Mouse (Mus musculus) neural tube, embryonic 14.5 days (tissue): ENCODE results near the gene Ulk2. TPM values are rescaled to one million over a fixed set of nuclear protein-coding genes. Genes with fewer than 3 reads are reported as not detected.
"Not testable (repeated sequence)": the region's sequence is repeated elsewhere in the genome, so short reads cannot be mapped to it uniquely, and the experiment has no call there.

Experiments used
- ATAC-seq: fragments of 200-750 bp; cut with Nextera tagmentation; 2 replicates; pipeline ENCODE4 v1.8.0; 2017; ENCODE audit warnings: low read depth, mild to moderate bottlenecking, moderate TSS enrichment, moderate library complexity
- H3K27ac ChIP-seq: fragments of 300-500 bp; sonication (generic); 2 replicates; pipeline ENCODE4 v1.5.1; 2014; ENCODE audit warnings: low read depth, mild to moderate bottlenecking, control low read depth, low read length, moderate library complexity, mixed read lengths
- H3K27me3 ChIP-seq: fragments of 300-500 bp; sonication (generic); 2 replicates; pipeline ENCODE4 v1.6.1; 2014; ENCODE audit warnings: low read length; ENCODE audit not compliant: control insufficient read depth, insufficient read depth
- H3K36me3 ChIP-seq: fragments of 300-500 bp; sonication (generic); 2 replicates; pipeline ENCODE4 v1.6.1; 2014; ENCODE audit warnings: low read length, mixed read lengths; ENCODE audit not compliant: control insufficient read depth, insufficient read depth
- H3K4me1 ChIP-seq: fragments of 300-500 bp; sonication (generic); 2 replicates; pipeline ENCODE4 v1.6.1; 2014; ENCODE audit warnings: low read length; ENCODE audit not compliant: control insufficient read depth, insufficient read depth
- H3K4me2 ChIP-seq: fragments of 300-500 bp; sonication (generic); 2 replicates; pipeline ENCODE4 v1.6.1; 2014; ENCODE audit warnings: mild to moderate bottlenecking, low read depth, low read length, control low read depth
- H3K4me3 ChIP-seq: fragments of 300-500 bp; sonication (generic); 2 replicates; pipeline ENCODE4 v1.5.1; 2014; ENCODE audit warnings: low read depth, low read length, control low read depth, mixed read lengths
- H3K9ac ChIP-seq: fragments of 300-500 bp; sonication (generic); replicated peaks from 2 replicates; pipeline ENCODE4 v1.6.1; 2014; ENCODE audit warnings: low read depth, mild to moderate bottlenecking, control low read depth, low read length, mixed read lengths
- H3K9me3 ChIP-seq: fragments of 300-500 bp; sonication (generic); 2 replicates; pipeline ENCODE4 v1.6.1; 2016; ENCODE audit warnings: low read length; ENCODE audit not compliant: control insufficient read depth
- WGBS: fragments of 180-500 bp; shearing (Covaris S2); extraction: QIAGEN DNeasy Blood & Tissue Kit; methylation state at CpG from one replicate; pipeline ENCODE4 v1.1.7; 2014; 5-methylcytosine and 5-hydroxymethylcytosine counted together
- polyA plus RNA-seq: library from polyadenylated mRNA; unstranded; fragments of >200 nt; fragmentation: Nextera tagmentation; extraction: Ambion mirVana; gene quantifications from 2 replicates; pipeline ENCODE4 v1.2.1, GENCODE M21; 2014

Gene Ulk2
- polyA plus RNA-seq, 1 experiment from 2014 or later, result 52.0 TPM

DNA sequence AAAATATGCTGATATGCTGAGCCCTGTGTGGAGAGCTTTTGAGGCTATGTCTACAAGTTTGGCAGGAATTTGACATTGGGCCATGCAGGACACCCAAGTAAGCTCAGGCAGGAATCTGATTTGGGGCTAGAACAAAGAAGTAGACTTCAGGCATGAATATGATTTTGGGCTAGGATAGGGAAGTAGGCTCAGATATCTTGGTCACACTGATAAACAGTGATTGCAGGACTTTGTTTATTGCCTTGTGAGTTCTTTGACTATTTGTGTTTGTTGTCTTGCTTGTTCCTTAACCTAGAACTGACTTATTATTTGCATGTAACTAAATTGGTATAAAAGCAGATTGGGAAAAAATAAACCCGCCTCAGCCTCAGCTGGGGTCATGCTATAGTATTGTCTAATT, 66.3 kb downstream of the Ulk2 start:
- Histone ChIP-seq H3K9me3 (no peaks in the 10 kb centered on the region), H3K4me2 (no peak overlapping the region), H3K27ac (no peak overlapping the region), H3K9ac (no peak overlapping the region), H3K27me3 (no peaks in the 10 kb centered on the region), H3K36me3 (peaks cover 35% of the 10 kb centered on the region; the same call in 1 of the 2 replicates), H3K4me1 (no peaks in the 10 kb centered on the region), H3K4me3 (no peak overlapping the region)
- ATAC-seq, result no peak
- 95% methylated on average over 1 of the region's 1 CpGs for WGBS

DNA sequence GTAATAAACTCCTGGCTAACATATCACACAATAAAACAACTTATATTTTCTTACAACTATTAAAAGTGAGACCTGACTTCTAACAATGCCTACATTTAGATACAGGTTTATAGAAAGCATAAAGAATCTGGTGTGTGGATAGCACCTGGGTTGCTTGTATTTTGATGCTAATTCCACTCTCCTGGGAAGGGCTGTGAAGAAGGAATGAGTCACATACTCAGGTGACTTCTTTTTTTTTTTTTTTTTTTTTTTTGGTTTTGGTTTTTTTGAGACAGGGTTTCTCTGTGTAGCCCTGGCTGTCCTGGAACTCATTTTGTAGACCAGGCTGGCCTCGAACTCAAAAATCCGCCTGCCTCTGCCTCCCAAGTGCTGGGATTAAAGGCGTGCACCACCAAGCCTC, 72.3 kb downstream of the Ulk2 start:
- H3K4me2 ChIP-seq, ATAC-seq, H3K27me3 ChIP-seq, H3K9ac ChIP-seq, H3K27ac ChIP-seq, H3K9me3 ChIP-seq, H3K4me3 ChIP-seq, H3K4me1 ChIP-seq: not testable (repeated sequence)
- H3K36me3 ChIP-seq, result peaks cover 55% of the 10 kb centered on the region
- WGBS, result 93% methylated on average over 3 of the region's 3 CpGs

DNA sequence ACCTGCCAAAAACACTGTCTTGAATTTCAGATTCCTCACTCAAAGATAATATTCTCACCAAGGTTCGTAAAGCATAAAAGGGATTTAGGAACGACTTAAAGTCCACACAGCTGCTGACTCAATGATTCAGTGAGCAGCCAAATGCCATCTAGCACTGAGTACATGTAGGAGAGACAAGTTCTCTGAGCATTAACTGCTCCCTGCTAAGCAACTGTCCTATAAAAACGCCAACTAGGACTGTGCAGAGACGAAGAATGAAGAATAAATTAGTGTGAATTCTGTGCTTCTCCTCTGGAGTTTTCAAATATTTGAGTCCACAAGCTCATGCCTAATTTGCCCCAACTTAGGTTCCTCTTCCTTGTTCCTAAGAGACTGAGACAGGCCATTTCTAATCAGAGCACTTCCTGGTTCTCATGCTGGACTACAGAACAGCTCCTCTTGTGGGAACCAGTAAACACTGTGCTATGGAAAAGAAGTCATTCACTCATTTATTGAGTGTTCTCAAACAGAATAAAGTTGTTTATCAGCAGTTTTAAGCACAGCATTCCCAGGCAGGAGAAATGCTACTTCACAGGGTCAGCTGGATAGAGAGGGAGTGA, 80.2 kb downstream of the Ulk2 start:
- Histone ChIP-seq H3K9ac (no peak overlapping the region), H3K4me2 (no peak overlapping the region), H3K36me3 (peaks cover 26% of the 10 kb centered on the region), H3K9me3 (no peaks in the 10 kb centered on the region), H3K4me1 (no peaks in the 10 kb centered on the region), H3K4me3 (no peak overlapping the region), H3K27me3 (no peaks in the 10 kb centered on the region), H3K27ac (no peak overlapping the region)
- 82% methylated on average over 4 of the region's 4 CpGs for WGBS
- ATAC-seq, result no peak

DNA sequence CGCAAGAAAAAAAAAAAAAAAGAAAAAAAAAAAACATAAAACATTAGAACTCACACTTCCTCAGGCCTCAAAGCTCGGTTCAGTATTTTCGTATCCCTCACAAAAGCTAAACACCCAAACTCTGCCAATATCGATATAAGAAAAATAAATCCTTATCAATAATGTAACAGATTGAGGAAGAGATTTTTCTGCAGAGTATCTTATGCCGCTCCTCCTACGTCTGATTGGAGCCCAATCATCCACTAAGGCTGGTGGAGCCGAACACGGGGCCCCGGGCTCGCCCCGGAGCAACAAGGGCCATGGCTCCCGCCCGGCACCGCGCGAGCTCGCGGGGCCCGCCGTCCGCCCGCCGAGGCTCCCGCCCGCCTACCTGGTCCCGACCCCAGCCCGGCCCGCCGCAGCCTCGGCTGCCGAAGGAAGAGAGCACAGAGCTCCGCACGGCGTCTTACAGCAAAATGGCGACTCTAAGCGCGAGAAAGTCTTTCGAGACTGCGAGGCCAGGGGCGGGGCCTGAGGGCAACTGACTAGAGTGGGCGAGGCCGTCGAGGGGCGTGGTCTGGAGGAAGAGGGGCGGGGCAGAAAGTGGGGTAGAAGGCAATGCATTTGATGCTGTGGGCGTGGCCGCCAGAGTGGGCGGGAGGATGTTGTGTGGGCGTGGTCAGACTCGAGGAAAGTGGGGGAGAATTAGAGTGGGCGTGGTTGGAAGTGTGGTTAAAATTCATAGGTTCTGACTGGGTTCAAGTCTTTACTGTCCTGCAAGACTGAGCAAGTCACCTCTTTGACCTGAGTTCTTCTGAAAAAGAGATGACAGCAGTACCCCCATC, 93.1 kb downstream of the Ulk2 start, which contains the start of gene Prpsap2:
Gene Prpsap2, minus strand, starts transcription at position 505 of the 824 bp plus-strand sequence.
- WGBS, result under 1% methylated on average over 44 of the region's 51 CpGs
- Histone ChIP-seq H3K27me3 (no peaks in the 10 kb centered on the region), H3K36me3 (no peaks in the 10 kb centered on the region), H3K9me3 (no peaks in the 10 kb centered on the region), H3K4me2 (peak within 1 kb of the TSS; percentile 78), H3K4me1 (peaks cover 5% of the 10 kb centered on the region), H3K4me3 (peak within 1 kb of the TSS; percentile 51), H3K27ac (peak within 1 kb of the TSS; percentile 88), H3K9ac (peak within 1 kb of the TSS; percentile 69)
- ATAC-seq, result peak; percentile 95

DNA sequence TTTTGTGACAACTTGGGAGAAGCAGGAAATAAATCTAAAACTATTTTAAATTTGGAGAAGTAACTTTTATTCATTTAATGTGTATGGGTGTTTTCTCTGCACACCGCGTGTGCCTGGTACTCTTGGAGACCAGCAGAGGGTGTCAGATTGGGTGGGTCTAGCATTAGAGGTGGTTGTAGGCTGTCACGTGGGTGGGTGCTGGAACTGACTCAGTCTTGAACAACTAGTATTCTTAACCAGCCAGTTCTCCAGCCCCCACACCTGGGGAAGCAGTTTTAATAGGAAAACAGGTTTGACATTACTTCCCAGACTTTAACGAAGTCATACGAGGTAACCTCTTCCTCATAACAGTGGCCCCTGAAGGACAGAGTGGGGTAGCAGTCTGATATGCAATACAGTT, 94.4 kb downstream of the Ulk2 start:
- no peaks in the 10 kb centered on the region for H3K9me3 ChIP-seq
- H3K4me2 ChIP-seq, result peak overlapping the region; percentile 78
- no peak for ATAC-seq
- no peak overlapping the region for H3K27ac ChIP-seq
- peaks cover 5% of the 10 kb centered on the region for H3K4me1 ChIP-seq
- no peaks in the 10 kb centered on the region for H3K27me3 ChIP-seq
- H3K9ac ChIP-seq, result no peak overlapping the region
- 78% methylated on average over 5 of the region's 5 CpGs for WGBS
- peak overlapping the region; percentile 51 for H3K4me3 ChIP-seq
- H3K36me3 ChIP-seq, result peaks cover 3% of the 10 kb centered on the region; the same call in 1 of the 2 replicates

DNA sequence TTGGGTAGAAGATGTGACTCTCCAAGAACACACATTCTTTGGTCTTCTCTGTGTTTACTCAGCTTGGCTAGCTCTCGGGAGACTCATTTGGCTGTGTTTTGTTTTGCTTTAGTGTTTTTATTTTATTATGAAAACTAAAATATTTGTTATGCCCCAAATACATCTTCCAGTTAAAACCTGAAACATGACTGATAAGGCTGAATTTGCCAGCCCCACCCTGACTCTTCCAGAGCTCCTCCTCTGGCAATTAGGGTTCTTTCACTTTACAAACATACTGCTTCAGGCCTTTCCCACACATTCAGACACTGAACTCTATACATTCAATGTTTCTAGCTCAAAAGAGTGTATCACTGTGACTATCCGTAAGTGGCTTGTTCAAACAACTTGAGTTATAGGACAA, 97.7 kb downstream of the Ulk2 start:
- H3K9me3 ChIP-seq, result no peaks in the 10 kb centered on the region
- 85% methylated on average over 2 of the region's 2 CpGs for WGBS
- peaks cover 26% of the 10 kb centered on the region for H3K36me3 ChIP-seq
- peaks cover 5% of the 10 kb centered on the region for H3K4me1 ChIP-seq
- H3K4me2 ChIP-seq, result no peak overlapping the region
- no peak for ATAC-seq
- no peaks in the 10 kb centered on the region for H3K27me3 ChIP-seq
- no peak overlapping the region for H3K27ac ChIP-seq
- no peak overlapping the region for H3K4me3 ChIP-seq
- no peak overlapping the region for H3K9ac ChIP-seq

DNA sequence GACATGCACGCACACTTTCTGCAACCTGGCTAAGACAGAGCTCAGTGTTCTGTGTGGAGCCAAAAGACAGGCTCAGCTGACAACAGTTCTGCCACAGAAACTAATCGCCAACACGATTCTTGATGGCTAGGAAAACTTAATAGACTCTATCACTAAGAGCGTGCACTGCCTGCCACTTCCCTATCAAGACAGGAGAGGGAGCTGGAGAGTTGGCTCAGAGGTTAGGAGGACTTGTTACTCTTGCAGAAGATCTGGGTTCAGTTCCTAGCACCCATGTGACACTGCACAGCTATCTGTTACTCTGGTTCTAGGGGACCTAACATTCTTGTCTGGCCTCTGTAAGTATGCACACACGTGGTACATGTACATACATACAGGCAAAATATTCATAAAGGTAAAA, 103.3 kb downstream of the Ulk2 start:
- no peak overlapping the region for H3K4me3 ChIP-seq
- H3K9me3 ChIP-seq, result no peaks in the 10 kb centered on the region
- H3K4me2 ChIP-seq, result no peak overlapping the region
- no peak for ATAC-seq
- WGBS, result 77% methylated on average over 5 of the region's 5 CpGs
- no peak overlapping the region for H3K9ac ChIP-seq
- no peaks in the 10 kb centered on the region for H3K4me1 ChIP-seq
- H3K36me3 ChIP-seq, result peaks cover 42% of the 10 kb centered on the region
- no peaks in the 10 kb centered on the region for H3K27me3 ChIP-seq
- no peak overlapping the region for H3K27ac ChIP-seq

DNA sequence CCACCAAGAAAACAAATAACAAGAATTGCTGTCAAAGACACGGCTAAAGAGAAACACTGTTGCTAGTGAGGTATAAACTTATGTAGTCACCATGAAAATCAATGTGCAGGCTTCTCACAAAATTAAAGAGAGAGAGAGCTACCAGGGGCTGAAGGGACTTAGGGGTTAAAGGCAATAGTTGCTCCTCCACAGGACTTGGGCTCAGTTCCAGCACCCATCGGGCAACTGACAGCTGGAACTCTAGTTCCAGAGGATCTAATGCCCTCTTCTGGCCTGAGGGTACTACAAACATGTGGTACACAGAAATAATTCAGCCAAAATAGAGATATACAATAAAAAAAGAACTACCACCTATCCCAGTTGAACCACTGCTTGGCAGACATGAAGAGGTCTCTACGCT, 107.7 kb downstream of the Ulk2 start:
- Histone ChIP-seq H3K9ac (no peak overlapping the region), H3K4me3 (no peak overlapping the region), H3K9me3 (no peaks in the 10 kb centered on the region), H3K4me1 (no peaks in the 10 kb centered on the region), H3K27ac (no peak overlapping the region), H3K27me3 (no peaks in the 10 kb centered on the region), H3K4me2 (no peak overlapping the region), H3K36me3 (peaks cover 27% of the 10 kb centered on the region)
- ATAC-seq, result no peak
- 72% methylated on average over 3 of the region's 3 CpGs for WGBS

DNA sequence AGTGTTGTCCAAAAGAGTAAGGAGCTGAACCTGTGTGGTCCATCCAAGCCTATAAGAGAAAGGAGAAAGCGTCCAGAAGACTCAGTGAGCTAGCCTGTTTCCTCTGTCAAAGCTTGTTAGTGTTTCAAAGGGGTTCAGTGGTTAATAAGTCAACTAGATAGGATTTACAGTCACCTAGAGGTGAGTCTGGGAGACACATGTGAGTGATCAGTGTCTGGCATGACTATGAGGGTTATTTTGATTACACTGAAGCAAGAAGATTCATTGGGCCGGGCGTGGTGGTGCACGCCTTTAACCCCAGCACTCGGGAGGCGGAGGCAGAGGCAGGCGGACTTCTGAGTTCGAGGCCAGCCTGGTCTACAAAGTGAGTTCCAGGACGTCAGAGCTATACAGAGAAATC, 109.1 kb downstream of the Ulk2 start:
- Histone ChIP-seq H3K4me2 (no peak overlapping the region), H3K27me3 (no peaks in the 10 kb centered on the region), H3K9ac (no peak overlapping the region), H3K4me3 (no peak overlapping the region), H3K4me1 (no peaks in the 10 kb centered on the region), H3K9me3 (no peaks in the 10 kb centered on the region), H3K36me3 (peaks cover 27% of the 10 kb centered on the region), H3K27ac (no peak overlapping the region)
- ATAC-seq, result no peak
- WGBS, result 95% methylated on average over 9 of the region's 9 CpGs
